Mouse (Mus musculus) liver, postnatal 0 days (tissue): ENCODE measurements around the gene Akip1.

ENCODE experiments used
- CTCF ChIP-seq: sonication (generic); IDR thresholded peaks from 2 replicates; pipeline ENCODE4 v1.5.1; 2016; ENCODE audit warnings: antibody characterized with exemption, low read depth
- EP300 ChIP-seq: IDR thresholded peaks from 2 replicates; pipeline ENCODE4 v1.6.1; 2016; ENCODE audit warnings: antibody characterized with exemption, low read depth, mild to moderate bottlenecking

- TF ChIP-seq CTCF (no peak), EP300 (no peak)
Measured at GRCm38 (mm10) chr7:109751427-109752007, 48.0 kb downstream of the Akip1 start.
